In the genomic region with DNA sequence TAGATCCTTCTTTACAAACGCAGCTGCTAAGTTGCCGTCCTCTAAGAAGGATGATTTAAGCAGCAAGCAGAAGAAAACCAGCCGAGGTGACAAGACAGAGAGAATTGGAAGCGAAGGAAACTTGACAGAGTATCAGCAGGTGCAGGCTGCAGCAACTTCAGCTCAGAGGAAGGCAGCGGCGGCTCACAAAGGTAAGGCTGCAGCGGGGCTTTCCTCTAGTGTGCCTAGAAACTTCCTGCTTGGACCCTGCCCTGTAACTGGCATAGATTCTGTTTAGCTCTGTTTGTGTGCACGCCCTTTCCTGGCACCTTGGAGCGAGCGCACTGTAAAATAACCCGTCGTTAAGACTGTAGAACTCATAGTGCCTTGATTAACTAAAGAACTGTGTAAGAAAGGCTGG, we compare ENCODE assay signal across 8 mouse cellular contexts.
A peak's percentile ranks its signal among the peaks of the same experiment; 100 is the strongest.
DNase-seq lines count a peak whose midpoint lies in the region; ATAC-seq and TF ChIP-seq lines count a peak whose summit lies in the region.

No protein-coding gene starts in this region.

- H3K9ac ChIP-seq in embryonic facial prominence, embryonic 14.5 days (ENCODE audit: low read depth, low read length), result peak overlapping the region; percentile 45; the same call in 1 of the 2 replicates
- peak overlapping the region; percentile 37; the same call in 1 of the 2 replicates for H3K9ac ChIP-seq in kidney, embryonic 14.5 days (ENCODE audit: low read depth, low read length)
- H3K9ac ChIP-seq in midbrain, embryonic 12.5 days (replicated peaks), result no peak overlapping the region

- no peak for DNase-seq in gastrocnemius, adult 2 months
- no peak for DNase-seq in gastrocnemius, postnatal 36 days
- DNase-seq in embryonic facial prominence, embryonic 14.5 days (ENCODE audit: low spot score), result peak; percentile 33
- no peak for DNase-seq in thymus, adult 18-20 months
- DNase-seq in gastrocnemius, postnatal 4 days (ENCODE audit: low spot score in 2 of 2), result no peak
- DNase-seq in adrenal gland, adult 8-10 months, result no peak

- intact Hi-C loops in gastrocnemius, adult 2 months (cut with DNase I), result no loop called here
- intact Hi-C loops in gastrocnemius, postnatal 36 days (cut with DNase I), result no loop called here

- no peak for TF ChIP-seq CTCF in gastrocnemius, adult 2 months (IDR thresholded peaks at IDR 0.05)

- no peaks in the 10 kb centered on the region for H3K9me3 ChIP-seq in embryonic facial prominence, embryonic 14.5 days (ENCODE audit: control insufficient read depth, low read length)
- no peaks in the 10 kb centered on the region for H3K9me3 ChIP-seq in kidney, embryonic 14.5 days (ENCODE audit: control insufficient read depth, low read length)
- no peaks in the 10 kb centered on the region for H3K9me3 ChIP-seq in midbrain, embryonic 12.5 days

- H3K36me3 ChIP-seq in embryonic facial prominence, embryonic 14.5 days (ENCODE audit: control insufficient read depth, insufficient read depth, low read length), result no peaks in the 10 kb centered on the region
- no peaks in the 10 kb centered on the region for H3K36me3 ChIP-seq in kidney, embryonic 14.5 days (ENCODE audit: control insufficient read depth, insufficient read depth, low read length)
- H3K36me3 ChIP-seq in midbrain, embryonic 12.5 days, result no peaks in the 10 kb centered on the region

- peak overlapping the region; percentile 42 for H3K4me2 ChIP-seq in embryonic facial prominence, embryonic 14.5 days (ENCODE audit: low read depth, low read length)
- H3K4me2 ChIP-seq in kidney, embryonic 14.5 days (replicated peaks; ENCODE audit: low read depth, low read length), result peak overlapping the region; percentile 24
- H3K4me2 ChIP-seq in midbrain, embryonic 12.5 days (replicated peaks), result peak overlapping the region; percentile 40

- no peaks in the 10 kb centered on the region for H3K27me3 ChIP-seq in embryonic facial prominence, embryonic 14.5 days (replicated peaks; ENCODE audit: control insufficient read depth, insufficient read depth, low read length)
- H3K27me3 ChIP-seq in kidney, embryonic 14.5 days (ENCODE audit: control insufficient read depth, insufficient read depth, low read length), result no peaks in the 10 kb centered on the region
- no peaks in the 10 kb centered on the region for H3K27me3 ChIP-seq in midbrain, embryonic 12.5 days

- peaks cover 12% of the 10 kb centered on the region; the same call in 1 of the 2 replicates for H3K4me1 ChIP-seq in embryonic facial prominence, embryonic 14.5 days (ENCODE audit: control insufficient read depth, insufficient read depth, low read length)
- H3K4me1 ChIP-seq in kidney, embryonic 14.5 days (ENCODE audit: control insufficient read depth, insufficient read depth, low read length), result no peaks in the 10 kb centered on the region
- peaks cover 10% of the 10 kb centered on the region for H3K4me1 ChIP-seq in midbrain, embryonic 12.5 days

- H3K27ac ChIP-seq in gastrocnemius, adult 2 months, result no peak overlapping the region
- H3K27ac ChIP-seq in embryonic facial prominence, embryonic 14.5 days (replicated peaks; ENCODE audit: low read depth, low read length), result no peak overlapping the region
- H3K27ac ChIP-seq in kidney, embryonic 14.5 days (ENCODE audit: low read depth, low read length), result no peak overlapping the region
- H3K27ac ChIP-seq in midbrain, embryonic 12.5 days (replicated peaks), result no peak overlapping the region

- peak; percentile 44; the same call in 1 of the 2 replicates for ATAC-seq in embryonic facial prominence, embryonic 14.5 days (ENCODE audit: low read depth)
- ATAC-seq in kidney, embryonic 14.5 days (ENCODE audit: low FRiP score, low TSS enrichment), result no peak
- no peak for ATAC-seq in midbrain, embryonic 12.5 days (ENCODE audit: low FRiP score, low read depth)

- H3K4me3 ChIP-seq in gastrocnemius, adult 2 months, result peak overlapping the region; percentile 62
- peak overlapping the region; percentile 18; the same call in 1 of the 2 replicates for H3K4me3 ChIP-seq in embryonic facial prominence, embryonic 14.5 days (ENCODE audit: low read depth, low read length)
- H3K4me3 ChIP-seq in kidney, embryonic 14.5 days (ENCODE audit: low read length), result peak overlapping the region; percentile 19; the same call in 1 of the 2 replicates
- 0 out of 2 replicates have a peak overlapping the region, but pooled peaks have one; percentile 8 for H3K4me3 ChIP-seq in midbrain, embryonic 12.5 days

- 27% methylated on average over 12 of the region's 12 CpGs for WGBS in embryonic facial prominence, embryonic 14.5 days
- 21% methylated on average over 12 of the region's 12 CpGs for WGBS in kidney, embryonic 14.5 days
- WGBS in midbrain, embryonic 12.5 days, result 20% methylated on average over 12 of the region's 12 CpGs

Comparison
In these comparisons a context has a peak if more than half of its experiments do, and no peak if none do; other contexts are left out.
1. H3K4me3 ChIP-seq: peak in every context shown above with its lines; median percentile 62 in gastrocnemius, adult 2 months; 19 in kidney, embryonic 14.5 days; 18 in embryonic facial prominence, embryonic 14.5 days; 8 in midbrain, embryonic 12.5 days.